Mouse (Mus musculus) macrophage (primary cell): ENCODE measurements around the gene Dact3. TPM values are rescaled to one million over a fixed set of nuclear protein-coding genes. Genes with fewer than 3 reads are reported as not detected.
A peak's percentile ranks its signal among the peaks of the same experiment; 100 is the strongest.

ENCODE experiments used
- H3K27ac ChIP-seq: fragments of 350-480 bp; formaldehyde crosslinking; 2 replicates; pipeline ENCODE4 v1.9.0; 2021
- H3K36me3 ChIP-seq: fragments of 350-480 bp; formaldehyde crosslinking; 2 replicates; pipeline ENCODE4 v1.9.0; 2021; ENCODE audit errors: inconsistent target
- H3K4me3 ChIP-seq: fragments of 350-480 bp; formaldehyde crosslinking; 2 replicates; pipeline ENCODE4 v1.9.0; 2021; ENCODE audit errors: inconsistent target
- H3K79me2 ChIP-seq: fragments of 350-480 bp; formaldehyde crosslinking; 2 replicates; pipeline ENCODE4 v1.9.0; 2021; ENCODE audit errors: inconsistent target
- WGBS: methylation state at CpG from one replicate; pipeline ENCODE4 v1.1.7; 2026; ENCODE audit warnings: inconsistent platforms; ENCODE audit not compliant: missing documents; 5-methylcytosine and 5-hydroxymethylcytosine counted together
- polyA plus RNA-seq: library from polyadenylated mRNA; stranded (reverse); fragments of 250-400 nt; gene quantifications from 3 replicates; pipeline ENCODE4 v1.2.4, GENCODE M21; 2018; ENCODE audit warnings: inconsistent platforms
- total RNA-seq, 78 experiments: library from RNA; depleted of rRNA; stranded (reverse); fragments of 250-400 nt; gene quantifications; 1 replicate in 9 of 78; 2 replicates in 24 of 78; 3 replicates in 43 of 78; 4 replicates in 2 of 78; pipeline ENCODE4 v1.2.4; 2018; ENCODE audit warnings: inconsistent platforms in 56 of 78

Gene Dact3
- total RNA-seq (2018; cell fraction: chromatin; rRNA removed): 1 to 10 TPM in 2 of 26 experiments, under 1 TPM in 2, not detected in 22; 0.22 to 3.4 (median 0.92) TPM
- under 1 TPM; 0.03 to 0.60 (median 0.14) TPM for total RNA-seq (2018; cell fraction: cytosol; rRNA removed)
- under 1 TPM in 16 of 26 experiments, not detected in 10; 0.12 to 0.49 (median 0.28) TPM for total RNA-seq (2018; cell fraction: nucleus; rRNA removed)
- 0.15 to 0.32 TPM (median 0.31 TPM) in 3 replicates for polyA plus RNA-seq

DNA sequence AGATGAGACGGTGACA, at the start of gene Dact3:
TSS of gene Dact3 (plus strand) at position 8 of the 16 bp plus-strand sequence.
- H3K4me3 ChIP-seq: peak within 1 kb of the TSS; percentile 37
- no CpG with 5 or more reads among the region's 1 CpGs for WGBS
- H3K36me3 ChIP-seq: 0 out of 2 replicates have a peak, but pooled peaks cover under 1% of the 10 kb centered on the region
- no peaks in the 10 kb centered on the region for H3K79me2 ChIP-seq
- H3K27ac ChIP-seq: peak within 1 kb of the TSS; percentile 66

DNA sequence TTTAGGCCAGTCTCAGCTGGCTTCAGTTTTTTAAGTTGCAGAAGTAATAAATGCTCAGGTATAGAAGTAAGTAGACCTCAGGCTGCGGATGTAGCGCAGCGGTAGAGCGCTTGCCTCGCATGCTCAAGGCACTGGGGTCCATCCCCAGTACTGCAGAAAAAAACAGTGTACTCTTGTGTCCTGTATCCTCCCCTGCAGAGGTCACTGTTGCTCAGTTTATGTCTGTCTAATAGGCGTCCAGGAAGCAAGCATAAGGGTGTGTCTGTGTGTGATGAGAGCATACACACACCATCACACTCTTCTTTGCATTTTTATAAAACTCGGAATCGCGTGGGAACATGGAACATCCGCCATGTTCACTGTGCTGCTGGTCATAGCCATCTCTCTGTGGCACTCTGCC, 49.3 kb upstream of the Dact3 start:
- no peak overlapping the region for H3K27ac ChIP-seq
- no peak overlapping the region for H3K4me3 ChIP-seq
- H3K36me3 ChIP-seq: peaks cover 51% of the 10 kb centered on the region
- H3K79me2 ChIP-seq: peaks cover 54% of the 10 kb centered on the region
- WGBS: 82% methylated on average over 10 of the region's 10 CpGs

GRCm38 (mm10) chr7:16826571-16826970, 48.5 kb upstream of the Dact3 start:
- Histone ChIP-seq H3K27ac (no peak overlapping the region), H3K79me2 (peaks cover 46% of the 10 kb centered on the region), H3K4me3 (no peak overlapping the region), H3K36me3 (peaks cover 59% of the 10 kb centered on the region)
- 34% methylated on average over 5 of the region's 5 CpGs for WGBS

- Histone ChIP-seq H3K4me3 (no peak overlapping the region), H3K79me2 (peaks cover 39% of the 10 kb centered on the region), H3K36me3 (peaks cover 66% of the 10 kb centered on the region), H3K27ac (no peak overlapping the region)
- 31% methylated on average over 4 of the region's 4 CpGs for WGBS
Measured at GRCm38 (mm10) chr7:16827274-16827673, 47.8 kb upstream of the Dact3 start.

GRCm38 (mm10) chr7:16830449-16830848, 44.7 kb upstream of the Dact3 start:
- Histone ChIP-seq H3K79me2 (peaks cover 7% of the 10 kb centered on the region; the same call in 1 of the 2 replicates), H3K27ac (no peak overlapping the region), H3K4me3 (no peak overlapping the region), H3K36me3 (peaks cover 79% of the 10 kb centered on the region)
- WGBS: 92% methylated on average over 9 of the region's 9 CpGs

DNA sequence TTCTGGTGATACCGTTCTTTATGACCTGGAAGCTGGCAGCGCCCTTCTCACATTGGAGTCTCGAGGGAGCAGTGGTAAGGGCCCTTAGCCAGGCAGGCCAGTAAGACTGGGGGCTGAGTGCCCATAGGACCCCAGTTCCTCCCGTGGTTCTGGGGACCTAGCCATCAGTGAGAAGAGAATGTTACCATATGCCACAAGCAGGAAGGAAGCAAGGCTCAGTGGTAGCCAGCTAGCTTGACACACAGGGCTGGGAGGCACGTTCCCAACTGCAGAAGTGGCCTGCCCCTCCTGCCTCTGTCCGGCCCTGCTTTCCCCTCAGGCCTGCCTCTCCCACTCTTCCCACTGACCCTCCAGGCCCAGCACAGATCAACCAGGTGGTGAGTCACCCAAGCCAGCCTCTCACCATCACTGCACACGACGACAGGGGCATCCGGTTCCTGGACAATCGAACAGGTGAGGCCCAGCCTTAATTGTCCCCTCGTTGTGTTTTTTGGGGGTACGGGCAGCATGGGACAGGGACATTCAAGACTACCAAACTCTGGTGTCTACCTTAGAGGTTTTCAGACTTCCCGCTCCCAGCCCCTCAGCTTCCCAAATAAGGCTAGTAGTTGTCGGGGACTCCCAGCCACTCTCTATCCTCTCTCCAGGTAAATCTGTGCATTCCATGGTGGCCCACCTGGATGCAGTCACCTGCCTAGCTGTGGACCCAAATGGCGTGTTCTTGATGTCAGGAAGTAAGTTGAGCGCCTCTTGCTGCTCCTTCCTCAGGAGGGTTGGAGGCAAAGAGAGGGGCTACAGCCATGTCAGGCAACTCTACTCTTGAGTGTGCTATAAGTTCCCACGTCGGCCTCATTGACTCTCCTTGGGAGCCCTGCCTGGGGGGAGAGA, 37.0 kb upstream of the Dact3 start:
- Histone ChIP-seq H3K79me2 (no peaks in the 10 kb centered on the region), H3K4me3 (no peak overlapping the region), H3K27ac (no peak overlapping the region), H3K36me3 (peaks cover 50% of the 10 kb centered on the region)
- WGBS: 70% methylated on average over 17 of the region's 18 CpGs

- 88% methylated on average over 6 of the region's 6 CpGs for WGBS
- H3K27ac ChIP-seq: no peak overlapping the region
- no peak overlapping the region for H3K4me3 ChIP-seq
- H3K79me2 ChIP-seq: no peaks in the 10 kb centered on the region
- H3K36me3 ChIP-seq: peaks cover 42% of the 10 kb centered on the region; the same call in 1 of the 2 replicates
Measured at GRCm38 (mm10) chr7:16838804-16839426, 36.2 kb upstream of the Dact3 start.

- Histone ChIP-seq H3K36me3 (peaks cover 35% of the 10 kb centered on the region; the same call in 1 of the 2 replicates), H3K79me2 (no peaks in the 10 kb centered on the region), H3K27ac (no peak overlapping the region), H3K4me3 (no peak overlapping the region)
- WGBS: 95% methylated on average over 12 of the region's 12 CpGs
Measured at GRCm38 (mm10) chr7:16839427-16840108, 35.5 kb upstream of the Dact3 start.

- Histone ChIP-seq H3K27ac (no peak overlapping the region), H3K79me2 (no peaks in the 10 kb centered on the region), H3K4me3 (no peak overlapping the region), H3K36me3 (peaks cover 30% of the 10 kb centered on the region; the same call in 1 of the 2 replicates)
- WGBS: 96% methylated on average over 2 of the region's 2 CpGs
Measured at GRCm38 (mm10) chr7:16840109-16840491, 35.0 kb upstream of the Dact3 start.

GRCm38 (mm10) chr7:16841078-16841477, 34.0 kb upstream of the Dact3 start:
- H3K4me3 ChIP-seq: no peak overlapping the region
- H3K27ac ChIP-seq: 0 out of 2 replicates have a peak overlapping the region, but pooled peaks have one; percentile 42
- peaks cover 30% of the 10 kb centered on the region; the same call in 1 of the 2 replicates for H3K36me3 ChIP-seq
- H3K79me2 ChIP-seq: no peaks in the 10 kb centered on the region
- 39% methylated on average over 4 of the region's 4 CpGs for WGBS

DNA sequence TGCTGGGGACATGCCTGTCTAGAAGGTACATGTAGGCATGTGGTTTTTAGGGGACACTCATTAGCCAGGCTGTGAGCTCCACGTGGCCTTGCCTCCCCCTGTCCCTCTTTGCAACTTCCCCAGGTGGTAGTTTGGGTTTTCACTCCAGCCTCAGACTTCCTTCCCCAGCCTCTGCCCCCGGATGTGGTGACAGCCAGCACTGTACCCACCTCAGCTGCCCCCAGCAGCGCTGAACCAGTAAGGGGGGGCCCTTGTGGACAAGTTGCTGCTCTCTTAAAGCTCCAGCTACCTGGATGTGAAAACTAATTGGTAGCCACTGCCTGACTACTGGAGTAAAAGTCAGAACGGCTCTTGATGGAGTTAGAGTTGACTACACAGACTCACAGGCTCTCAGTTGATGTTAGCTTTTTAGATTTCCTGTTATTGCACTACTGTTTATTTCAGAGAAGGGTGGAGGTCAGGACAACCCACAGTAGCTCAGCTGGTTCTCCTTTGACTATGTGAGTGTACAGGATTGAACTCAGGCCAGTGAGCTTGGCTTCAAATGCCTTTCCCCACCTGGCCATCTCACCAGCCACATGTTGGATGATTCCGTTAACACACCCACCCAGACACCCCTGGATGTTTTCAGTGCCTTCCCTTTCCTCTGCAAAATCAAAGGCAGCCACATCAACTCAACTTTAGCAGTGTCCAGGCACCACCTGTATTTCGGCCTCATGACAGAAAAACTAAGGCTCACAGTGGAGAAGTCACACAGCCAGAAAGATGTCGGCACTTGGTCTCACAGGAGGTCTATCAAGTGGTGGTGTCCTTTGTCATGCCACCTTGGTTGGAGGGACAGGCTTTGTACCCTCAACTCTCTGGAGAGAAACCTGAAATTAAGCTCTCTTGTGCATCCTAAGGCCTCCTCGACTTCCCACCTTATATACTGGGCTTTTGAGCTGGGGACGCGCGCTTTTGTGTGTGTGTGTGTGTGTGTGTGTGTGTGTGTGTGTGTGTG, 33.3 kb upstream of the Dact3 start:
- Histone ChIP-seq H3K79me2 (no peaks in the 10 kb centered on the region), H3K27ac (peak overlapping the region; percentile 42), H3K4me3 (peak overlapping the region; percentile 89; the same call in 1 of the 2 replicates), H3K36me3 (peaks cover 30% of the 10 kb centered on the region; the same call in 1 of the 2 replicates)
- 10% methylated on average over 11 of the region's 11 CpGs for WGBS

GRCm38 (mm10) chr7:16842645-16843063, 32.5 kb upstream of the Dact3 start, which contains the start of gene Prkd2:
Gene Prkd2, plus strand, starts transcription at chr7:16842902.
- H3K79me2 ChIP-seq: no peaks in the 10 kb centered on the region
- peak within 1 kb of the TSS; percentile 42 for H3K27ac ChIP-seq
- 1% methylated on average over 27 of the region's 32 CpGs for WGBS
- peak within 1 kb of the TSS; percentile 89 for H3K4me3 ChIP-seq
- H3K36me3 ChIP-seq: peaks cover 24% of the 10 kb centered on the region; the same call in 1 of the 2 replicates

- Histone ChIP-seq H3K36me3 (peaks cover 15% of the 10 kb centered on the region; the same call in 1 of the 2 replicates), H3K4me3 (peak overlapping the region; percentile 89), H3K27ac (peak overlapping the region; percentile 42; the same call in 1 of the 2 replicates), H3K79me2 (no peaks in the 10 kb centered on the region)
- 4% methylated on average over 30 of the region's 33 CpGs for WGBS
Measured at GRCm38 (mm10) chr7:16843441-16844171, 31.5 kb upstream of the Dact3 start.
